Mouse (Mus musculus) lung, postnatal 36 days (tissue): Measurements from ENCODE around the gene Hipk1.

Experiments used
- DNase-seq: peaks from one replicate; pipeline ENCODE4 v3.0.0; 2022; ENCODE audit warnings: mixed read lengths

The Hipk1 gene

GRCm38 (mm10) chr3:103714942-103715341 lies 76.4 kb downstream of the Hipk1 start:
- no peak for DNase-seq

DNA sequence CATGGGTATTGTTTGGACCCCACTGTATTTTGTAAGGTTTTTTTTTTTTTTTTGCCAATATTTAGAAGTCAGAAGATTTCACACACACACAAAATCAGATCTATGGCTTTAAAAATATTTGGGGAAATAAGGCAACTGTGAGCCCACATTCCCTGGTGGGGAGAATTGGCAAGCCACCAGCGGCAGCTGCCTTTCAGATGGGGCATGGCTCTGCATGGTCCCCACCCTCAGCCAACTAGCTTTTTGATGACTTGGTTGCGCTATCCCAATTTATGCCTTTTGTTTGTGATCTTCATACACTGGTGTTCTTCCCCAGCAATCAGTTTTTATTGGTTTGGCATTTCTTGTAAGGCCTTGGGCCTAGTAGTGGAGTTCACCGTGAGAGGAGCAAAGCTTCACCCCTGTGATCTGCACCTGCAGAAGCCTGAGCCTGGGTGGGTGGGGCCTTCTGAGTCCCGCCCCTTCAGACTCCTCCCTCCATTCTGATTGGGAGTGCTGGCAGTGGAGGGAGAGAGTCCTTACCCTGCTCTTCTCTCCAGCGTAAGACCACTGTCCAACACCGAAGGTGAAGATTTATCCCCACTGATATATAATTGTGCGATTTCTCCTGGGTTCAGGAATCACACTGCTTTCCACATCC lies 77.0 kb downstream of the Hipk1 start:
- no peak for DNase-seq

- DNase-seq, result no peak
Measured at GRCm38 (mm10) chr3:103712196-103712595, 79.2 kb downstream of the Hipk1 start.

DNA sequence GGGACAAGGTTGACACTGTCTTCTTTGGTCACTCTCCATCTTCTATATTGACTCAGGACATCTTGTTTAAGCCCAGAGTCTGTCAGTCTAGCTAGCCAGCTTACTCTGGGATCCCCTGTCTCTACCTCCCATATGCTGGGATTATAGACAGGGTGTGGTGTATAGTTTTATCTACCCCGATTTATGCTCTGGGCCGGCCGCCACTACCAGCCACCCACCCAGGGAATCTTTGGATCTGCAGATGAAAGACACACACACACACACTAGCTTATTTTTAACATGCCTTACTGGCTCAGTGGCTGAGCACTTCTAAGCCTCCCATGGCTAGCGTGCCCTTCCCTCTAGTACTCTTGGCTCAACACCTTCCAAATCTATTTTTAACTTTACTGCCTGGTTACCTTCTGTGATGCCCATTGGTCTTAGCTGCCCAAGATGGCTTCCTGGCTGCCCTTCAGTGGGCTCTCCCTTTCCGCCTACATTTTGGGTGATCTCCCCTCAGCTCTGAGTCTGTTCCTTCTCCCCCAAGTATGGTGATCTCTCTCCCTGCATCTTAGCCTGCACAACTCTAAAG lies 81.8 kb downstream of the Hipk1 start:
- DNase-seq, result no peak

- DNase-seq, result no peak
Measured at GRCm38 (mm10) chr3:103705426-103705825, 85.9 kb downstream of the Hipk1 start.

DNA sequence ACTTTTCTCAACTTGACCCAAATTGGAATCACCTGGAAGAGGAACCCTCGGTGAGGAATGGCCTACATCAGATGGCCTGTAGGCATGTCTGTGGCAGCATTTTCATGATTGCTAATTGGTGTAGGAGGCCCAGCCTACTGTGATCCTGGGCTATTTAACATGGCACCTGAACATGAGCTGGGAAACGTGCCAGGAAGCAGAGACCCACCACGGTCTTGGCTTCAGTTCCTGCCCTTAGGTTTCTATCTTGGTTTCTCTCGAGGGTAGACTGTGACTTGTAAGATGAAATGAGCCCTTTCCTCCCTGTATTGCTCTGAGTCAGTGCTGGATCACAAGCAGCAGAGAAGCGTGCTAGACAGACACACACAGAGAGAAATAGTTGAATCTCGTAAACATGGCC lies 86.7 kb downstream of the Hipk1 start:
- no peak for DNase-seq

GRCm38 (mm10) chr3:103696388-103696925 lies 94.9 kb downstream of the Hipk1 start:
- no peak for DNase-seq

- DNase-seq, result no peak
Measured at GRCm38 (mm10) chr3:103695556-103695955, 95.8 kb downstream of the Hipk1 start.

GRCm38 (mm10) chr3:103690506-103690905 lies 100.9 kb downstream of the Hipk1 start:
- DNase-seq, result peak; percentile 48
